Mouse (Mus musculus): ENCODE results near the gene Klhl12. TPM values are rescaled to one million over a fixed set of nuclear protein-coding genes. Genes with fewer than 3 reads are reported as not detected.
"Not testable (repeated sequence)": the region's sequence is repeated elsewhere in the genome, so short reads cannot be mapped to it uniquely, and the experiment has no call there.

The Klhl12 gene
- polyA plus RNA-seq, 1 experiment from 2014 or later = 15.9 TPM

GRCm38 (mm10) chr1:134516491-134517198 is 61.3 kb downstream of the Klhl12 start:
- Histone ChIP-seq H3K4me3 (no peak overlapping the region), H3K27ac (replicated peaks) (peak overlapping the region; percentile 84), H3K27me3 (replicated peaks) (peaks cover 26% of the 10 kb centered on the region), H3K4me2 (peak overlapping the region; percentile 25), H3K36me3 (no peaks in the 10 kb centered on the region), H3K9ac (peak overlapping the region; percentile 61), H3K4me1 (peaks cover 47% of the 10 kb centered on the region), H3K9me3 (no peaks in the 10 kb centered on the region)
- ATAC-seq (ENCODE audit: extremely low read depth, insufficient number of reproducible peaks, low FRiP score, low TSS enrichment) = peak; percentile 27; the same call in 1 of the 2 replicates
- 26% methylated on average over 4 of the region's 4 CpGs for WGBS

- H3K4me2 ChIP-seq; H3K27ac ChIP-seq (replicated peaks); H3K4me3 ChIP-seq; H3K36me3 ChIP-seq; H3K9me3 ChIP-seq; H3K9ac ChIP-seq; ATAC-seq (ENCODE audit: extremely low read depth, insufficient number of reproducible peaks, low FRiP score, low TSS enrichment): not testable (repeated sequence)
- peaks cover 15% of the 10 kb centered on the region for H3K27me3 ChIP-seq (replicated peaks)
- 85% methylated on average over 14 of the region's 14 CpGs for WGBS
- H3K4me1 ChIP-seq = peaks cover 42% of the 10 kb centered on the region
Observed at GRCm38 (mm10) chr1:134517841-134518240, 62.5 kb downstream of the Klhl12 start.

DNA sequence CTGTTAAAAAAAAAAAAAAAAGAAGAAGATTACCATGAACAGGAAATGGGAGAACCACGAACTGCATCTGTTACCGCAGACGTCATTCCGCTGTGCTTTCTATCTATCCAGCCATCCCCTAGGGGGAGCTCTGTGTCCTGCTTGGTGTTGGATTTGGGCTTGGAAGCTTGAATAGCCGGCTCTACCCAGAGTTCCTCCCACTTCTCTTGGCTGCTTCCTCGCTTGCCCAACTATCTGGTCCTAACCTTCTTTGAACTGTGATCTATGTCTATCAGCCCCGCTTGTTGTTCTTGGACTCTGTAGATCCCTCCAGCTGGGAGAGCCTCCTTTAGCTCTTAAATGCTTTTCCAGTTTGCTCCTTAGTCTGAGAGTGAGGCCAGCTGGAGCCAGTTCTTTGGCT is 63.3 kb downstream of the Klhl12 start:
- Histone ChIP-seq H3K9ac (no peak overlapping the region), H3K27ac (replicated peaks) (no peak overlapping the region), H3K4me3 (no peak overlapping the region), H3K4me1 (peaks cover 35% of the 10 kb centered on the region), H3K4me2 (no peak overlapping the region), H3K36me3 (no peaks in the 10 kb centered on the region), H3K9me3 (no peaks in the 10 kb centered on the region), H3K27me3 (replicated peaks) (peaks cover 7% of the 10 kb centered on the region; the same call in 1 of the 2 replicates)
- WGBS = 4% methylated on average over 7 of the region's 7 CpGs
- peak; percentile 23; the same call in 1 of the 2 replicates for ATAC-seq (ENCODE audit: extremely low read depth, insufficient number of reproducible peaks, low FRiP score, low TSS enrichment)

DNA sequence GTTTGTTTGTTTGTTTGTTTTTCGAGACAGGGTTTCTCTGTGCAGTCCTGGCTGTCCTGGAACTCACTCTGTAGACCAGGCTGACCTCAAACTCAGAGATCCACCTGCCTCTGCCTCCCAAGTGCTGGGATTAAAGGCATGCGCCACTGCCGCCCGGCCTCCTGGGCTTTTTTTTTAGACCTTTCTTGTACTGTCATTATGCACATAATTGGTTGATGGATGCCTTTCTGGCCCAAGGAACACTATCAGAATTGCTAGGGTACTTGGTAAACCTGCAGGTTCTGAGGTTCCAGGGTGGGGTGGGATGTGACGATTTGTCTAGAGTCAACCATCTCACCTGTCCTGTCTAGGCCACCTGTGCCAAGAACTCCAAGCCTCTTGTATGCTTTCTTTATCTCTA is 63.9 kb downstream of the Klhl12 start:
- not testable (repeated sequence) for H3K9ac ChIP-seq; H3K4me2 ChIP-seq; ATAC-seq (ENCODE audit: extremely low read depth, insufficient number of reproducible peaks, low FRiP score, low TSS enrichment); H3K27me3 ChIP-seq (replicated peaks); H3K4me3 ChIP-seq; H3K36me3 ChIP-seq; H3K9me3 ChIP-seq; H3K27ac ChIP-seq (replicated peaks)
- H3K4me1 ChIP-seq = peaks cover 31% of the 10 kb centered on the region
- 82% methylated on average over 5 of the region's 5 CpGs for WGBS

- Histone ChIP-seq H3K27me3 (replicated peaks) (no peaks in the 10 kb centered on the region), H3K9me3 (no peaks in the 10 kb centered on the region), H3K36me3 (no peaks in the 10 kb centered on the region), H3K4me1 (peaks cover 31% of the 10 kb centered on the region), H3K27ac (replicated peaks) (no peak overlapping the region), H3K9ac (no peak overlapping the region), H3K4me3 (no peak overlapping the region), H3K4me2 (no peak overlapping the region)
- WGBS = 58% methylated on average over 8 of the region's 8 CpGs
- ATAC-seq (ENCODE audit: extremely low read depth, insufficient number of reproducible peaks, low FRiP score, low TSS enrichment) = no peak
Observed at GRCm38 (mm10) chr1:134520001-134520721, 64.8 kb downstream of the Klhl12 start.

DNA sequence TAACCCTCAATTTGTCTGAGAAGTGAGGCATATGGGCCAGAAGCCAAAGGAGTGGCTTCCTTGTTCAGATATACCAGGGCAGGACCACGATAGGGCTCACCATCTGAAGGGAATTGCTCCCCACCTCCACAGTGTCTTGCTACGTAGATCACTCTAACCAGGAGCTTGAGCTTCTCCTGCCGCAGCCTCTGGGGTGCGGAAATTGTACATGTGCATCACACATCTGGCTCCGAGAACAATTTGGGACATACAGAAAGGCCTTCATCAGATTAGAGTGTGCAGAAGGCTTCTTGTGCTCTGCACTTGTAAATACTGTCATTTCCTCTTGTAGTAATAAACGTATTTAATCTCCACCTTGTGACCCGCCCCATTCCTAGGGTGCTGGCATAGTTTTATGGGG is 65.8 kb downstream of the Klhl12 start:
- no peak for ATAC-seq (ENCODE audit: extremely low read depth, insufficient number of reproducible peaks, low FRiP score, low TSS enrichment)
- Histone ChIP-seq H3K4me2 (no peak overlapping the region), H3K27ac (replicated peaks) (no peak overlapping the region), H3K9me3 (no peaks in the 10 kb centered on the region), H3K4me3 (no peak overlapping the region), H3K27me3 (replicated peaks) (no peaks in the 10 kb centered on the region), H3K36me3 (no peaks in the 10 kb centered on the region), H3K9ac (no peak overlapping the region), H3K4me1 (peaks cover 25% of the 10 kb centered on the region)
- 64% methylated on average over 7 of the region's 7 CpGs for WGBS

GRCm38 (mm10) chr1:134522325-134522724 is 67.0 kb downstream of the Klhl12 start:
- WGBS = 53% methylated on average over 2 of the region's 2 CpGs
- ATAC-seq (ENCODE audit: extremely low read depth, insufficient number of reproducible peaks, low FRiP score, low TSS enrichment) = no peak
- no peak overlapping the region for H3K9ac ChIP-seq
- no peaks in the 10 kb centered on the region for H3K27me3 ChIP-seq (replicated peaks)
- H3K4me2 ChIP-seq = no peak overlapping the region
- no peaks in the 10 kb centered on the region for H3K9me3 ChIP-seq
- H3K36me3 ChIP-seq = no peaks in the 10 kb centered on the region
- peaks cover 17% of the 10 kb centered on the region for H3K4me1 ChIP-seq
- H3K27ac ChIP-seq (replicated peaks) = no peak overlapping the region
- no peak overlapping the region for H3K4me3 ChIP-seq

GRCm38 (mm10) chr1:134524424-134524823 is 69.1 kb downstream of the Klhl12 start:
- Histone ChIP-seq H3K9me3 (no peaks in the 10 kb centered on the region), H3K27me3 (replicated peaks) (no peaks in the 10 kb centered on the region), H3K36me3 (no peaks in the 10 kb centered on the region), H3K4me1 (peaks cover 7% of the 10 kb centered on the region; the same call in 1 of the 2 replicates), H3K9ac (no peak overlapping the region), H3K4me2 (no peak overlapping the region), H3K4me3 (no peak overlapping the region), H3K27ac (replicated peaks) (no peak overlapping the region)
- 59% methylated on average over 5 of the region's 5 CpGs for WGBS
- no peak for ATAC-seq (ENCODE audit: extremely low read depth, insufficient number of reproducible peaks, low FRiP score, low TSS enrichment)

DNA sequence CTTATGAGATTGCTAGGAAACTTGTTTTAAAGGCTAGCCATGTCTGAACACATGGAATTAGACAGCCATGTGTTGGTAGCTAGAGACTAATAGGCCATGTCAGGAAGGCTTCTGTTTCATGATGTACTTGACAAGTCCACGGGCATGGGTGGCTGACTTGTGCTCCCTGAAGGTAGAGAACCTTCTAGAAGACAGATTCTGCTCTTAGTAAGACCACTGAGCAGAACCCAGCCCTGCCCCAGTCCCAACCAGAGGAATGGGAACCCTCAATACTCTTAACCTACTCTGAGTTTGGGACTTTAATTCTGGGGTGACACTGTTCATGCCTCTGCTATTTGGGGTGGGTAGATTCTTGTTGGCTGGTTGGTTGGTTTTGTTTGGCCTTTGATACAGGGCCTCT is 69.7 kb downstream of the Klhl12 start:
- Histone ChIP-seq H3K27me3 (replicated peaks) (no peaks in the 10 kb centered on the region), H3K4me2 (no peak overlapping the region), H3K36me3 (no peaks in the 10 kb centered on the region), H3K4me3 (no peak overlapping the region), H3K9ac (no peak overlapping the region), H3K9me3 (no peaks in the 10 kb centered on the region), H3K27ac (replicated peaks) (no peak overlapping the region), H3K4me1 (peaks cover 7% of the 10 kb centered on the region; the same call in 1 of the 2 replicates)
- ATAC-seq (ENCODE audit: extremely low read depth, insufficient number of reproducible peaks, low FRiP score, low TSS enrichment) = no peak
- WGBS = 76% methylated on average over 1 of the region's 1 CpGs

GRCm38 (mm10) chr1:134526752-134527151 is 71.4 kb downstream of the Klhl12 start:
- Histone ChIP-seq H3K27me3 (replicated peaks) (no peaks in the 10 kb centered on the region), H3K36me3 (no peaks in the 10 kb centered on the region), H3K4me2 (no peak overlapping the region; the same call in 1 of the 2 replicates), H3K27ac (replicated peaks) (no peak overlapping the region), H3K9ac (no peak overlapping the region), H3K4me1 (peaks cover 4% of the 10 kb centered on the region; the same call in 1 of the 2 replicates), H3K9me3 (no peaks in the 10 kb centered on the region), H3K4me3 (no peak overlapping the region)
- ATAC-seq (ENCODE audit: extremely low read depth, insufficient number of reproducible peaks, low FRiP score, low TSS enrichment) = no peak
- WGBS = 44% methylated on average over 6 of the region's 6 CpGs

GRCm38 (mm10) chr1:134530618-134531017 is 75.3 kb downstream of the Klhl12 start:
- no peak overlapping the region for H3K27ac ChIP-seq (replicated peaks)
- no peak overlapping the region for H3K4me3 ChIP-seq
- 80% methylated on average over 6 of the region's 6 CpGs for WGBS
- no peaks in the 10 kb centered on the region for H3K36me3 ChIP-seq
- no peaks in the 10 kb centered on the region for H3K9me3 ChIP-seq
- 0 out of 2 replicates have a peak overlapping the region, but pooled peaks have one; percentile 19 for H3K9ac ChIP-seq
- peaks cover 4% of the 10 kb centered on the region; the same call in 1 of the 2 replicates for H3K4me1 ChIP-seq
- H3K27me3 ChIP-seq (replicated peaks) = no peaks in the 10 kb centered on the region
- H3K4me2 ChIP-seq = no peak overlapping the region
- no peak for ATAC-seq (ENCODE audit: extremely low read depth, insufficient number of reproducible peaks, low FRiP score, low TSS enrichment)

Data from heart, embryonic 13.5 days (tissue).